Mouse (Mus musculus) gastrocnemius, postnatal 10 days (tissue): ENCODE data around the gene Fam129a. TPM values are rescaled to one million over a fixed set of nuclear protein-coding genes. Genes with fewer than 3 reads are reported as not detected.

Source experiments
- DNase-seq: peaks from one replicate; pipeline ENCODE4 v3.0.0; 2021; ENCODE audit warnings: mixed read lengths
- total RNA-seq, 2 experiments: library from RNA; stranded (reverse); gene quantifications; 2 replicates each; pipeline ENCODE4 v1.2.3; 2021

The Fam129a gene
- total RNA-seq, 2 experiments from 2014 or later: 35.8 to 45.5 TPM

DNA sequence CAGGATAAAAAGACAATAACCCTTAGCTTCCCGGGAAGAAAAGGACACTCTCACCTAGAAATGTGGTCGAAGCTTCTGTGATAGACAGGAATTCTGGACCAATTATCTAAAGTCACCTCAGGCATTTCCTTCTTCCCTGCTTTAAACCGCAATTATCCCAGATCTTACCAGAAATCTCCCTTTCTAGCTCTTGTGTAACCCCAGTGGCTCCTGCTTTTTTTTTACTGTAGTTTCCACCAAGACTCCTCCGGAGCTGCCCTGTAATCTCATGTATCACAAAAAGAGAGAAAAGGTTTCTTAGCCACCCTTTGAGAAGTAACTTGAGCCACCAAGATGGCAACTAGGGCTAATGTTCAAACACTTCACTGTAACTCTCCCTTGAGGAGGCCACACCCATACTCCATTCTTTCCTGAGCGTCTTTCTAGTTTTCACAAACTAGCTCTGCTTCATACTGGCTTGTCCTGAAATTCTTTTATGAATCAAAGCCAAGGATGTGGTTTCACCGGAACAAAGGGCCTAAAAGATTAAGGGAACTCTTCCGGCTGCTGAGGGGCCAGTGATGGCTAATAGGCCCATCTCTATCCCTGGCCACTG is 93.9 kb downstream of the Fam129a start:
- no peak for DNase-seq

DNA sequence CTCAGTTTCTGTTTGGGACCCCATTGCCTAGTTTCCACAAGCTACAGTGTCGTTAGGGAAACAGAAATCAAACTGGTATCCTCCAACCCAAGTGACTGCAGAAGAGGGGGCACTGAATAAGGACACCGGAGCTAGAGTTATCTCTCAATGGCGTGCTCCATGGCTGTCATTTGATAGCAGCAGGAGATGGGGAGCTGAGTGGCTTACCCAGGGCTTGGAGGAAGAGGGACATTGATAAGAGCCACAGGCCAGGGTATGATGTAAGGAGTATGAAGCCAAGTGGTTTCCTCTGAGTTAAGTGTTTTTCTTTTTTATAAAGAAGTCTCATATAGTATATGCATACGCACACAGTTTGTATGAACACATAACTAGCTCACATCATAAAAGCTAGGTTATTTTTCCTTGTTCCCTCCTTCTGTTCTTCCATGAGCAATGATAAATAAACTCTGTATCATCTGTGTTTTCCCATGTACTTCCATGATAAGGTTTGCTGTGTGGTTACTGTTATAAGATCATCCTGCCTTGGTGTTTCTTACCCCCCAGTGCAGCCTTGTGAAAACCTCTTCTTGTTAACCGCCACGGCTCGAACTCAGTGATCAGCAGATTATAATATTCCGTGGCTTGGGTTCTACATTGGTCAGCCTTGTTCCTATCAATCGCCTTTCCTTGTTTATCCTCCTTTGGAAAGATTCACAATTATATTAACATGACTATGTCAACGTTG is 96.5 kb downstream of the Fam129a start:
- no peak for DNase-seq

DNA sequence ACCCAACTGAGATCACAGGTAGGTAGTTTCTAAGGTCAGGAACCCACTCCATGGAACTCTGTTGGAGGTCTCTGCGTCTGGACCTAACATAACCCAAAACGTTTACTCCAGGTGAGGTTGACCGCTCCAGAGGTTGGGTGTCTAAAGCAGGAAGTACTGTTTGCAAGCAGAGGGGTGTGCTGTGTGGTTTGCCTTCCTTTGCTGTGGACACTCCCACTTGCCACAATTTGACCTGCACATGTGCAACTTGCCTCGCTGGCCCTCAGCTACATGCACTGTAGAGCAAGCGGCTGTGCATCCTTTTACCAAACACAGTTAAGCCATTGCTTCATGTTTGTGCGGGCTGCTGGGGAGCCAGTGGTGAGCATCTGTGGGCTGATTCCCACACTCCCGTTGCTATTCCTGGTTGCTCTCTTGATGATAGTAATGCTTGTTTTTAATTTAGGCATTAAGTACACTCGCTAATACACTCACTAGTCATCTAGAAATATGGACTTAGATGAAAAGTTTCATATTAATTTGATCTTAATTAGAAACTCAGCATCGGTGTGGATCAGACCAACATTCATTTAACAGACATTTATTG is 99.1 kb downstream of the Fam129a start:
- DNase-seq: no peak

DNA sequence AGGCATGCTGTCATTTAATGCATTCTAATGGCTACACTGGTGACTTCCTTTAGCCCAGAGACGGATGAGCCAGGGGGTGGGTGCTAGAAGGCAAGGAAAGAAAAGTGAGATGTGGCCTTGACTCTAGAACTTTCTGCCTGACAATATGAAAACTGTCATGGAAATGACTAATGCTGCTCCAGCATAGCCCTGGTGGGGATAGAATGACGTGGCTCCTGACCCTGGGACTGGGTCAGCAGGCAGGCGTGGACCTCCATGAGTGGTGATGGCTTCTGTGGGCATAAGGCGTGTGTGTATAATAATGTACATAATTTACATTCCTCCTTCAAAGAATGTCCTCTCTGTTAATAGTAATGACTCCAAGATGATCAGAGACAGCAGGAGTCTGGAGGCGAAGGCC is 104.7 kb downstream of the Fam129a start:
- no peak for DNase-seq

DNA sequence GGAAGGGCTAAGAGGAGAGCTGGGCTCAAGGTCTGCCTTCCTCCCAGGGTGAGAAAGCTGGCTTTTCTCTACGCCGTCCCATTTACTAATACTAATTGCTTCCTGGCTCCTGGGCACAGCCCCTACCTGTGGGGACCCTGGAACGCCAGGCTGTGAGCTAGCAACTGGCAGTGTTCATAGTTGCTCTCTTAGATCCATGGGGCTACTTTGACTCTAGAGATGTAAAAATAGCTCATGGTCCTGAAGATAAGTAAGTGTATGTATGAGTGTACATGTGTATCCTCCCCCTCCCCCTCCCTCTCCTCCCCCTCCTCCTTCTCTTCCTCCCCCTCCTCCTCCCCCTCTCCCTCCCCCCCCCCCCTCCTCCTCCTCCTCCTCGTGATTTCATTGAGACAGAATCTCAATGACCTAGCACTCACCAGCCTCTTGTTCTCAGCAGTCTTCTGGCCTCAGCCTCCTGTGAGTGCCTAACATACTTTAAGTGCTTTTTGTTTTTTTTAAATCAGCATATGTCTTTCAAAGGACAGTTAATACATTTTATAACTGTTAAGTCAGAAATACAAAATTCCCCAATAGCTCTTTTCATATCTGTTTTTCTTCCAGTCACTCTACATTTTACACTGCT is 106.3 kb downstream of the Fam129a start:
- no peak for DNase-seq

DNA sequence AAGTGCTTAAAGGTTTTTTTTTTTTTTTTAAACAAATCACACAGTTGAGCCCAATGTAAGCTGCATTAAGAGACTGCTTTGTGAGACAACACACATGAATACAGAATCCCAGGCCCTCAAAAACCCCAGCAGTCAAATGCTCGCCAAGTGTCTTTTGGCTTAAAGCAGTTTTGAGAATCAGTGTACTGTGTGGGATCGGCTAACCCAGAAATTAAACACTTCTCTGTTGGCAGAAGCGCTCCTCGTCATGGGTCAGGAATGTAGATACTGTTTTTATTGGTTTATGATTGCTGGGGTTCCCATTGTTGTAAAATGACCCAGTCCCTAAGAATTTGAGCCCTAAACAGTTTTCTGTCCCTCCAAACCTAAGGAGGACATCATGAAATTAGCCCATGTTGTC is 107.0 kb downstream of the Fam129a start:
- DNase-seq: no peak

DNA sequence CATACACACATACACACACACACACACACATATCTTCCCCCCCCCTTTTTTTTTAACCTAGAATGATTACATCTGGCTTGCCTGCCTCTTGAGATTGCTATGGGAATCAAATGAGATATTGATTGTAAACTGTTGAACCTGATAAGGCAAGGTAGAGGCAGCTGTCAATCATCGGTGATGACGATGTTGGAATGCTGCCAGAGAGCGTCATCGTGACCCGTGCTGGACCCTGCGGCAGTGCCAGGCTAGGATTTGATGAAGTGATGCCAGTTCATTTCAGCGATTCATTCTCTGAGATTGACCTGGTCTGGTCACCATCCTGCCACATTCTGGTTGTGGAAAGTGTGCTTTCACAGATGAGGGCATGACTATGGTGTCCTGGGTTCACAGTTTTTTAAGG is 108.2 kb downstream of the Fam129a start:
- DNase-seq: no peak

DNA sequence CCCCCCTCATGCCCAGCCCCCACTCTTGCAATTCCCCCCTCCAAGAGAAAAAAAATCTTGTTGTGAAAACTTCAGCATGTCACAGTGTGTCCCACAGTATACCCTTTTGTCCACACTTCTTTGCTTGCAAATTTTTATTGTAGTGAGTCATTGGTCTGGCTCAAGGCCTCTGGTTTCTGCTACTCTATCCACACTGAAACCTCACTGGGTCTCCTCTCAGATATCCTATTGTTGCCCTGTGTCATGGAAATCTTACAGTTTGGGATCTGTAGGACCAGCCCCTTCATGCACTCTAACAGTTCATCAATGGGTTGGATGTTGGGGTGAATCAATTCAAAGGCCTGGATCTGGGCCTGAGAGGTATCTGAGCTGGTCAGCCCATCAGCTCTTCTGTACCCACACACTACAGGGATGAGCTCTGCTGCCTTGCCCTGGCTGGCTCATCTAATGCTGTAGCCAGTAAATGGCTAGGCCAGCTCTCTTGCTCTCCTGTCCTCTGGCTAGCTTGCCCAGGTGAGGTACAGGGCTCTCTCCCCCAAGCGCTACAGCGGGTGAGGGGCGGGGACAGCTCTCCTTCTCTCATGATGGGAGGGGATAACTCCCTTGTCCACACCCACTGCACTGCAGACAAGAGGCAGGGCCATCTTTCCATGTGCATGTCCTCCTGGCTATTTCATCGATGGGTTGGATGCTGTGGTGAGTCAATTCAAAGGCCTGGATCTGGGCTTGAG is 109.1 kb downstream of the Fam129a start:
- no peak for DNase-seq

DNA sequence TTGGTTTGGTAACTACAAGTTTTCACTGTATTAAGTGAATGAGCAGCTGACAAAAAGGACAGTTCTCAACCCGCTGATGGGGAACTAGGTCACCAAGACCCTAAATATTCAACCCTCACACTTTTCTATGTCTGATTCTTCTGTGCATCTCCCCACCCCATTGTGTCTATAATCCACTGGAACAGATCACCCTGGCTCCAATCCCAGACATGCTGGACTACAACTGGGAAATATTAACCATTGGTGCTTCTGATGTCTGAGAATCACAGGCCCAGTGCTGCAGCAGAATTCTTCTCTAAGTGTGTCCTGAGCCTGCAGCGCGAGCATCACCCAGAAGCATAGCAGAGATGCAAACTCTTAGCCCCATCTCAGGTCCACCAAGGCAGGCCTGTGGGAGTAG is 110.0 kb downstream of the Fam129a start:
- no peak for DNase-seq

DNA sequence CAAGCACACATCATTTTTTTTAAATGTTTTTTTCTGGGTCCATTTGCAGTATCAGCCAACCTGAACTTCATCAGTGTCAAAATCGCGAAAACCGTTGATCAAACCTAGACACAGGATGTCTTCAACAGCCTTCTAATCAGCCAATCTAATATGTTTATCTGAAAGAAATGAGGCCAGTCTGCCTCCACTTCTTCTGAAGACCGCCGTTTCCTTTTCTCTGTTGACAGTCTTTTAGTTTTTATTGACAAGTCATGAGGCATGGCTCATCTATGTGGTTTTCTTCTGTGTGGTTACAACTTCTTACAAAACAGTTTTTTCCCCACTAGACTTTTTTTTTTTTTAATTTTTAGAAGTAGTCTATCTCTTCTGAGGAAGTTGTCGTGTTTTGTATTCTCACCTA is 111.9 kb downstream of the Fam129a start:
- no peak for DNase-seq

DNA sequence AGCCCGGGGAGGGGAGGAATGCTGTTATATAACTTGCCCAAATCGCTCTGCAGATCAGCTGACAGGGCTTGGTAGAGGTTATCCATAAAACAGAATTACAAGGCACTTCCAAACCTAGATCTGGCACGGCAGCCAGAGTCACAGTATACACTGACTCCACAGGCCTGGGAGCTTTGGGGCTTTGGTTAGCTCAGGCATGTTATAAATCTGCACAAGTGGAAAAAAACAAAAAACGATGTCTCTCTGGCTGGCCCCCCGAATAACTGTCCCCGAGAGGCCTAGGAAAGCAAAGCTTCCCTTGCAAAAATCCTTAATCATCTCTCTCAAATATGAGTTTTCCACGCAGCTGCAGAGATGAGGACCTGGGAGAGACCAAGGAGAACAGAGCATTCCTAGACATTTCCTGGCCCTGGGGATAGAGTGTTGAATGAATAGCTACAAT is 113.5 kb downstream of the Fam129a start:
- peak; percentile 35 for DNase-seq

DNA sequence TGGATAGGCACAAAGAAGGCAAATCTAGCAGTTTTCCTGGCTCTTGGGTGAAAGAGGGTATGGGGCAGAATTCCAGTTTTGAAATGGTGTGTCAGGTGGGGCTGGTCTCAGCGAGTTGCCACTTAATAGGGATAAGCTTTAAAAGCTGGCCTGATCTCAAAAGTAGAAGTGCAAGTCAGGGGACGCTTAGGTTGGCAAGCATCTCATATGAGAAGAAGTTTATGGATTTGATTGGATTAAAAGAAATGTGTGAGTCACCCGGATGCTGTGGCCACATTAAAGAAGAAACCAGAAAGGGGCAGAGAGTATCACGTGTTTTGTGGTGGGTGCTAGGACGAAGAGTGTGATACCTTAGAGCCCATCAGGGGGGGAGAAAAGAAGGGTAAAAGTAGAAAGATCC is 114.0 kb downstream of the Fam129a start:
- DNase-seq: no peak

DNA sequence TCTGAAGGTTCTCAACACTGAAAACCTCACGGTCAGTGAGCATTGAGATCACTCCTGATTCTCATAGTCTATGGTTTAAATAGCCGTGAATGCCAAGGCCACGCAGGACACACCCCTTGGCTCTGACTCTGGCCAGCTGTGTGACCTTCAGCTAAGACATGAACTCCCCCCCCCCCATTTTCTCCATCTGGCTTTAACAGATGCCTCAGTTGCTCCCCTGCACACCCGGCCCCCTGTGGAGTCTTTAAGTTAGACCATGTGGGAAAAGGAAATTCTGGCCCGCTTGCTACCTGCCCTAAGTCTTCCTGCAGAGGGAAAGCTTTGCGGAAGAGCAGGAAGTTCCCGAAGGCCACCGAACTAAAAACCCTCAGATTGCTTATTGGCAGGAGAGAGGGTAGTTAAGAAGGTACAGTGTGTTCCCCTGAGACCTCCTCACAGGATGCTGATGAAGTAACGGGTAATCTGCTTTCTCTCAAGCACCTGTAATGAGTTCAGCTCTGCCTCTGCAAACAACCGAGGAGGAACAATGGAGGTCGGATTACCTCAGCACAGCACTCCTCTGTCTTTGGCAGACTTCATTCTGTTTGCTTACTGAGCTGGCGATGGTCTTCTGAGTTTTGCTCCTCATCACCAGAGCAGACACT is 114.8 kb downstream of the Fam129a start:
- no peak for DNase-seq

DNA sequence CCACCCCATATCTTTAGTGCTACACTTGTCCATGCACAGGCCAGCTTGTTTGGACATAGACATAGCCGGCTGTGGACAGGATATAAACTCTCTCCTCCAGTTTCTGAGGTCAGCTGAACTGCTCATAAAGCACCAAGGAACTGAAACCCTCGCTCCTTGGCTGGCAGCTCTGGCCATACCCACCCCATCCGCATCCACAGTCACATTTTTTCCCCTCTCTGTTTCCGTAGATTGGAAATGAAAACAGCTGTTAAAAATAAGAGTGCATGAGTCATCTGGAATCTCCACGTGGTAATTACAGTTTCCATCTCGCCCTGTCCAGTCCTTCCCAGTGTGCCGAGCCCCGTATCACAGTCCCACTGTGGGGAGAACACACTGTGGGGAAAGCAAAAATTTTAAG is 115.7 kb downstream of the Fam129a start:
- peak; percentile 27 for DNase-seq

DNA sequence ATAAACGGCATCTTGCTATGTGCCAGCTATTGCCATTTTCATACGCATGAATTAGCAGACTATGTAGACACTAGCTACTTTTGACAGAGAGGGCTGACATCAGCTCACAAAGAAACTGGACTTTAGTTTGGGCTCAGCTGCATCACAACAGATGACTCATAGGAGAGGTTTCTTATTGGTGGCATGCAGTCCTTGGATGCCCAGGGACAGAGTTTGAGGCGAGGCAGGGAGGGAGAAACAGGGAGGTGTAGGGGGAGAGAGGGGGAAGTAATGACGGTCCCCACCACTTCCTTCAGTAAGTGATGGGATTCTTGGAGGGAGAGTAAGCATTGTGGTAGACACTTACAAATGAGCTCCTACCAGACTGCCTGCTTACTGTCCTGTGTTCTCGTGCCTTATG is 118.0 kb downstream of the Fam129a start:
- no peak for DNase-seq

DNA sequence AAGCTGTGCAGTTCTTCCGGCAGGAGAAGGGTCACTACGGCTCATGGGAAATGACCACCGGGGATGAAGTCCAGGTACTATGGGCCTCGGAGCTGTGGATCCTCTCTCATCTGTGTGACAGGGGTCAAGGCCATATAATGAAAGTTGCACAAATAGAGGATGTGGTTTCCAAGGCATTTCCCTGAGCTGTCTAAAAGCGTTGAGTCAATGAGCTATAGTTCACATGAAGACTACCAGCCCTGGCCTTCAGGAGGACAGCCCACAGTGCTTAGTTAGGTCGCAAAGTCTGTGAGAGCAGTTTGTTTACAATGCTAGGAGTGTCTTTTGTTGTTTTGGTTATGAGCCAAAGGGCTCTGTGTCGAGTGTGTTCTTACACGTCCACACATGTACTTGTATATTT is 118.6 kb downstream of the Fam129a start:
- DNase-seq: no peak

DNA sequence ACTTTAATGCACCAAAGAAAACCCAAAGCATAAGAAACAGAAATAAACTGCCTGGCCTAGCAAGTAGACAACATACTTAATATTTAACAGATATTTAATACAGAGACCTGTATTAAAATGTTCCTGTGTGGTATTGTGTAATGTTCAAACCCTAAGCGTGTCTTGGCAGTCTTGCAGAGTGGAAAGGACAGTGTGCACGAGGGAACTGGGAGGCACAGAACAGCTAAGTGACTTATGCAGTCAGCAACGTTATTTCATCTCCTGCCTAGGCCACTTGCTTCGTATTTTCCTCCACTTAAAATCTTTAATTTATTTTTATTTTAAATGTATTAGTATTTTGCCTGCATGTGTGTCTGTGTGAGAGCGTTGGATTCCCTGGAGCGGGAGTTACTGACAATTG is 119.1 kb downstream of the Fam129a start:
- no peak for DNase-seq

DNA sequence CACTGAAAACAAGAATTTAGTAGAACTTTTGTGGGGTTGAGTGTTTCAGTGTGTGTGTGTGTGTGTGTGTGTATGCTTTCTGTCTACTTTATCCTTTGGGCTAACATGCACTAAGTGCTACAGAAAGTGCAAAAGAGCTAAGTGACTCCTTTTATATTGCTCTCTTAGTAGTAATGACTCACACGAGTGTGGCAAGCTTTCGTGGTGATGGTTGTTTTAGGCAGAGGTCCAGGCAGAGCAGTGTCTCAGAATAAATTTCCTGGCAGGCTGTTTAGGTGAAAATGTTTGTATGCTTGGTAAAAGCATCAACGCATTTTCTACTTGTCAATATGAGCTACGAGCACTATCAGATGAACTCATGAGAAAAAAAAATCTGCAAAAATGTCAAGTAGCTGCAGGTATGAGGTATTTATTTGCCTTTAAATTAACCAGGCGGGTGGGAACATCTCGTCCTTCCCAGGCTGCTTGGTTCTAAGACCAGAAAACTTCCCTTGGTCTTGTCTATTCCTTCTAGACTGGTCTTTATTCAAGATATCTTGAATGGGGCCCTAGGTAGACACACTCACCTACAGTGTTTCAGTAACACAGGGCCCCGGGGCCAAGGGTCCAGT is 119.7 kb downstream of the Fam129a start:
- no peak for DNase-seq

DNA sequence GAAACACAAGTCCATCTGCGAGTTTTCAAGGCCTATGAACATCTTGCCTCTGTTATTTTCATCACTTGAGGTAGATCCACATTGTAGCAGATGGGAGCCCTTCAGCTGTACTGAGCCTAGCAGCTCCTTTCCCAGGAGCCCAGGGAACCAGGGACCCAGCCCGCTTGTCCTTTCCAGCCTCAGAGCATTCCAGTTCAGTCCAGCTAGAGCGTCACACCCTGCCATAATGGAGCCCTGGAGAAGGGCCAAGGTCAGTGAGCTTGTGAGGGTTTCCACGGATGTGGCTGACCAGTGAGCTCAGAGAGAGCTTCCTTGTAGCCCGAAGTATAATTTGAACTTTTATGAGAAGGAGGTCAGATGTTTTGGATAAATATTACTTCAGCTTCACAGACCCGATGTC is 121.9 kb downstream of the Fam129a start:
- peak; percentile 72 for DNase-seq

DNA sequence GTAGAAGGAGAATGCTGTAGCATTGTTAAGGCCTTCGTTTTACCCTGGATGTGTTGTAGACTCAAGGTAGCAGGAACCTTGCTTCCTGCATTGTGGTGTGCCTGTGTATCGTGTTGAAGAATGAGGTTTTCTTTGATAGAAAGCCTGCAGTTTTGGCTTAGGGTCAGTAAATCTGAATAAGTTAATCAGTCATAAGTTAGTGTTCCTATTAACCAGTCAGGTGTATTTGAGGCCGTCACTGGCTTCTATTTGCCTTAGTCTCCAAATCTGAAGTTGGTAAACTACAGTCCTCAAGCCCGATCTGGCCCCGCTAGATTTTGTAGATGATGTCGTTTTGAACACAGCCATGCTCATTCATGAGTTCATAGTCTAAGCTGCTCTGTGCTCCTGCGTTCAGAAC is 125.8 kb downstream of the Fam129a start:
- no peak for DNase-seq

DNA sequence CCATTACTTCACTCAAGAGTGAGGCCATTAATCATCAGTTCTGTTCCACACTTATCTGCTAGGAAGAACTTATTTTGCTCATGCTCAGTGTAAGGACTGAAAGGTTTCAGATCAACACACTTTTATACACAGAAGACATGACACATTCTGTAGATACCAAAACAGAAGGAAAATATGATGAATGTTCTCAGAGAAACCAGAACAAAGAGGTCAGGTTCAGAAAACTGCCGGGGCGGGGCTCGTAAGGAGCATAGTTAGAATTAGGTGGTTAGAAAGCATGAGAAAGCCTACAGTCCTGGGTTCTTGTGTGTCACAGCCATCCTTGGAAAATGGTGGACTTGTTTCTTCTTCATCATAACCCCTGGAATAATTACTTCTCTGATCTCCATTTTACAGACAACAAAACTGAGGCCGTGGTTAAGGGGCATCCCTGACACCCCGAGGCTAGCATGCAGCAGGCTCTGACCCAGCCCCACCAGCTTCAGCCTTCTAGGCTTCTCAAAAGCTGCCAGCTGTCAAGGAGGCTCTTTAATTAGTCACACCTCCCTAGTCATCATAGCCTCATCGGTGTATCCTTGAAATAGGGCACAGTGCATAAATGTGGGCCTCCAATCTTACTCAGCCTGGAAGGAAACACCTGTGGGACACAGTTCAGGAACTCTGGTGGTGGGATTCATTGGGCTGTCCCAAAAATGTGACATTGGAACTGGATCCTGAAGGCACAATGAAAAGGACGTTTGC is 127.1 kb downstream of the Fam129a start:
- DNase-seq: no peak
